Mouse (Mus musculus) hindbrain, embryonic 15.5 days (tissue): ENCODE results near the gene Ctrl. TPM values are rescaled to one million over a fixed set of nuclear protein-coding genes. Genes with fewer than 3 reads are reported as not detected.

ENCODE experiments used
- ATAC-seq: fragments of 200-750 bp; cut with Nextera tagmentation; 2 replicates; pipeline ENCODE4 v1.8.0; 2017; ENCODE audit warnings: low read depth, moderate number of reproducible peaks, moderate TSS enrichment; ENCODE audit not compliant: low FRiP score
- H3K27ac ChIP-seq: fragments of 300-500 bp; sonication (generic); replicated peaks from 2 replicates; pipeline ENCODE4 v1.5.1; 2015; ENCODE audit warnings: mild to moderate bottlenecking, inconsistent platforms
- H3K27me3 ChIP-seq: fragments of 300-500 bp; sonication (generic); 2 replicates; pipeline ENCODE4 v1.6.1; 2015; ENCODE audit warnings: control low read depth, inconsistent platforms
- H3K36me3 ChIP-seq: fragments of 300-500 bp; sonication (generic); 2 replicates; pipeline ENCODE4 v1.6.1; 2015; ENCODE audit warnings: control low read depth, inconsistent platforms
- H3K4me1 ChIP-seq: fragments of 300-500 bp; sonication (generic); replicated peaks from 2 replicates; pipeline ENCODE4 v1.6.1; 2015; ENCODE audit warnings: control low read depth, inconsistent platforms
- H3K4me2 ChIP-seq: fragments of 300-500 bp; sonication (generic); 2 replicates; pipeline ENCODE4 v1.6.1; 2015; ENCODE audit warnings: moderate library complexity, mild to moderate bottlenecking, inconsistent platforms
- H3K4me3 ChIP-seq: fragments of 300-500 bp; sonication (generic); 2 replicates; pipeline ENCODE4 v1.5.1; 2015; ENCODE audit warnings: mild to moderate bottlenecking, inconsistent platforms
- H3K9ac ChIP-seq: fragments of 300-500 bp; sonication (generic); 2 replicates; pipeline ENCODE4 v1.6.1; 2015; ENCODE audit warnings: inconsistent platforms
- H3K9me3 ChIP-seq: fragments of 300-500 bp; sonication (generic); 2 replicates; pipeline ENCODE4 v1.6.1; 2016; ENCODE audit warnings: control low read depth, inconsistent platforms
- WGBS: fragments of 180-500 bp; shearing (Covaris S2); methylation state at CpG from one replicate; pipeline ENCODE4 v1.1.7; 2015; 5-methylcytosine and 5-hydroxymethylcytosine counted together
- polyA plus RNA-seq: library from polyadenylated mRNA; unstranded; fragments of >200 nt; fragmentation: Nextera tagmentation; extraction: Ambion mirVana; gene quantifications from 2 replicates; pipeline ENCODE4 v1.2.1, GENCODE M21; 2015

The Ctrl gene
- polyA plus RNA-seq, 1 experiment from 2014 or later: 4.7 TPM

- H3K27me3 ChIP-seq: no peaks in the 10 kb centered on the region
- peak overlapping the region; percentile 94 for H3K27ac ChIP-seq
- H3K9ac ChIP-seq: peak overlapping the region; percentile 78
- H3K36me3 ChIP-seq: no peaks in the 10 kb centered on the region
- H3K4me2 ChIP-seq: peak overlapping the region; percentile 92
- H3K9me3 ChIP-seq: no peaks in the 10 kb centered on the region
- peaks cover 26% of the 10 kb centered on the region for H3K4me1 ChIP-seq
- peak overlapping the region; percentile 56 for H3K4me3 ChIP-seq
- WGBS: under 1% methylated on average over 30 of the region's 30 CpGs
- peak; percentile 93 for ATAC-seq
These were observed 3.3 kb upstream of the Ctrl start for GRCm38 (mm10) chr8:105936866-105937475.

GRCm38 (mm10) chr8:105935863-105936603 is 2.4 kb upstream of the Ctrl start:
- Histone ChIP-seq H3K4me3 (peak overlapping the region; percentile 56), H3K27ac (peak overlapping the region; percentile 94), H3K4me2 (peak overlapping the region; percentile 92), H3K9ac (peak overlapping the region; percentile 78), H3K36me3 (peaks cover 4% of the 10 kb centered on the region; the same call in 1 of the 2 replicates), H3K9me3 (no peaks in the 10 kb centered on the region), H3K27me3 (no peaks in the 10 kb centered on the region), H3K4me1 (peaks cover 26% of the 10 kb centered on the region)
- whole genome bisulfite sequencing: 34% methylated on average over 7 of the region's 7 CpGs
- no peak for ATAC-seq

- Histone ChIP-seq H3K4me2 (no peak overlapping the region), H3K4me1 (peaks cover 32% of the 10 kb centered on the region), H3K4me3 (no peak overlapping the region), H3K27ac (no peak overlapping the region), H3K9ac (no peak overlapping the region), H3K27me3 (no peaks in the 10 kb centered on the region), H3K36me3 (peaks cover 4% of the 10 kb centered on the region; the same call in 1 of the 2 replicates), H3K9me3 (no peaks in the 10 kb centered on the region)
- 83% methylated on average over 6 of the region's 6 CpGs for WGBS
- ATAC-seq: no peak
These were observed 1.4 kb upstream of the Ctrl start for GRCm38 (mm10) chr8:105935105-105935504.

- Histone ChIP-seq H3K27ac (no peak overlapping the region), H3K9me3 (no peaks in the 10 kb centered on the region), H3K27me3 (no peaks in the 10 kb centered on the region), H3K4me3 (no peak overlapping the region), H3K36me3 (peaks cover 4% of the 10 kb centered on the region; the same call in 1 of the 2 replicates), H3K9ac (no peak overlapping the region), H3K4me1 (peaks cover 22% of the 10 kb centered on the region), H3K4me2 (no peak overlapping the region)
- WGBS: 90% methylated on average over 11 of the region's 11 CpGs
- no peak for ATAC-seq
These were observed 1.1 kb downstream of the Ctrl start for GRCm38 (mm10) chr8:105932525-105932924.

GRCm38 (mm10) chr8:105931271-105931670 is 2.4 kb downstream of the Ctrl start:
- Histone ChIP-seq H3K27ac (no peak overlapping the region), H3K4me1 (peaks cover 17% of the 10 kb centered on the region), H3K27me3 (no peaks in the 10 kb centered on the region), H3K9ac (no peak overlapping the region), H3K9me3 (no peaks in the 10 kb centered on the region), H3K4me3 (no peak overlapping the region), H3K4me2 (no peak overlapping the region), H3K36me3 (peaks cover 4% of the 10 kb centered on the region; the same call in 1 of the 2 replicates)
- 90% methylated on average over 3 of the region's 3 CpGs for whole genome bisulfite sequencing
- ATAC-seq: no peak

- peak overlapping the region; percentile 43 for H3K27ac ChIP-seq
- H3K4me1 ChIP-seq: peaks cover 11% of the 10 kb centered on the region
- H3K4me2 ChIP-seq: no peak overlapping the region
- no peaks in the 10 kb centered on the region for H3K27me3 ChIP-seq
- H3K9ac ChIP-seq: no peak overlapping the region
- no peak overlapping the region for H3K4me3 ChIP-seq
- WGBS: 14% methylated on average over 8 of the region's 8 CpGs
- H3K36me3 ChIP-seq: peaks cover 4% of the 10 kb centered on the region; the same call in 1 of the 2 replicates
- ATAC-seq: peak; percentile 68
- H3K9me3 ChIP-seq: no peaks in the 10 kb centered on the region
These were observed 3.1 kb downstream of the Ctrl start for GRCm38 (mm10) chr8:105930602-105931001.

- no peak overlapping the region for H3K4me3 ChIP-seq
- H3K27ac ChIP-seq: no peak overlapping the region
- H3K4me1 ChIP-seq: no peaks in the 10 kb centered on the region
- H3K36me3 ChIP-seq: no peaks in the 10 kb centered on the region
- no peak overlapping the region for H3K9ac ChIP-seq
- no peaks in the 10 kb centered on the region for H3K9me3 ChIP-seq
- H3K4me2 ChIP-seq: no peak overlapping the region
- 71% methylated on average over 3 of the region's 3 CpGs for WGBS
- ATAC-seq: no peak
- no peaks in the 10 kb centered on the region for H3K27me3 ChIP-seq
These were observed 8.5 kb downstream of the Ctrl start for GRCm38 (mm10) chr8:105925123-105925522.

- WGBS: 82% methylated on average over 3 of the region's 3 CpGs
- H3K9me3 ChIP-seq: no peaks in the 10 kb centered on the region
- no peaks in the 10 kb centered on the region for H3K27me3 ChIP-seq
- H3K4me2 ChIP-seq: no peak overlapping the region
- H3K4me3 ChIP-seq: no peak overlapping the region
- no peak for ATAC-seq
- no peaks in the 10 kb centered on the region for H3K4me1 ChIP-seq
- H3K36me3 ChIP-seq: 0 out of 2 replicates have a peak, but pooled peaks cover 5% of the 10 kb centered on the region
- H3K27ac ChIP-seq: no peak overlapping the region
- no peak overlapping the region for H3K9ac ChIP-seq
These were observed 14.3 kb downstream of the Ctrl start for GRCm38 (mm10) chr8:105919390-105919789.

GRCm38 (mm10) chr8:105900941-105901616 is 32.6 kb downstream of the Ctrl start:
- H3K4me3 ChIP-seq: peak overlapping the region; percentile 84
- peak overlapping the region; percentile 99 for H3K9ac ChIP-seq
- H3K4me1 ChIP-seq: peaks cover 9% of the 10 kb centered on the region
- no peaks in the 10 kb centered on the region for H3K27me3 ChIP-seq
- no peaks in the 10 kb centered on the region for H3K9me3 ChIP-seq
- no peaks in the 10 kb centered on the region for H3K36me3 ChIP-seq
- WGBS: 44% methylated on average over 16 of the region's 16 CpGs
- H3K27ac ChIP-seq: peak overlapping the region; percentile 85
- ATAC-seq: no peak
- H3K4me2 ChIP-seq: peak overlapping the region; percentile 75

GRCm38 (mm10) chr8:105900180-105900940 is 33.3 kb downstream of the Ctrl start, which contains the start of gene Pskh1:
Gene Pskh1, plus strand, starts transcription at chr8:105900441.
- peaks cover 9% of the 10 kb centered on the region for H3K4me1 ChIP-seq
- H3K4me2 ChIP-seq: peak within 1 kb of the TSS; percentile 75
- no peaks in the 10 kb centered on the region for H3K27me3 ChIP-seq
- H3K27ac ChIP-seq: peak within 1 kb of the TSS; percentile 85
- peak within 1 kb of the TSS; percentile 99 for H3K9ac ChIP-seq
- H3K9me3 ChIP-seq: no peaks in the 10 kb centered on the region
- H3K4me3 ChIP-seq: peak within 1 kb of the TSS; percentile 84
- ATAC-seq: peak; percentile 96
- under 1% methylated on average over 68 of the region's 68 CpGs for WGBS
- H3K36me3 ChIP-seq: no peaks in the 10 kb centered on the region

- Histone ChIP-seq H3K4me3 (no peak overlapping the region), H3K9me3 (no peaks in the 10 kb centered on the region), H3K36me3 (peaks cover 6% of the 10 kb centered on the region; the same call in 1 of the 2 replicates), H3K4me1 (peaks cover 15% of the 10 kb centered on the region), H3K9ac (no peak overlapping the region), H3K27me3 (no peaks in the 10 kb centered on the region), H3K4me2 (no peak overlapping the region), H3K27ac (no peak overlapping the region)
- WGBS: 87% methylated on average over 9 of the region's 9 CpGs
- ATAC-seq: no peak
These were observed 35.7 kb downstream of the Ctrl start for GRCm38 (mm10) chr8:105897801-105898480.
